Mouse (Mus musculus) E14TG2a.4 (cell line): ENCODE measurements around the gene B4gat1.

Experiments
- CTCF ChIP-seq: conservative IDR thresholded peaks from 2 replicates; pipeline ENCODE4 v1.5.1; 2014; ENCODE audit warnings: low read length
- NANOG ChIP-seq: IDR thresholded peaks from 2 replicates; pipeline ENCODE4 v1.6.1; 2014; ENCODE audit warnings: borderline replicate concordance, low read length, mixed read lengths
- POU5F1 ChIP-seq: IDR thresholded peaks from 2 replicates; pipeline ENCODE4 v1.6.1; 2014; ENCODE audit warnings: low read length, borderline replicate concordance

DNA sequence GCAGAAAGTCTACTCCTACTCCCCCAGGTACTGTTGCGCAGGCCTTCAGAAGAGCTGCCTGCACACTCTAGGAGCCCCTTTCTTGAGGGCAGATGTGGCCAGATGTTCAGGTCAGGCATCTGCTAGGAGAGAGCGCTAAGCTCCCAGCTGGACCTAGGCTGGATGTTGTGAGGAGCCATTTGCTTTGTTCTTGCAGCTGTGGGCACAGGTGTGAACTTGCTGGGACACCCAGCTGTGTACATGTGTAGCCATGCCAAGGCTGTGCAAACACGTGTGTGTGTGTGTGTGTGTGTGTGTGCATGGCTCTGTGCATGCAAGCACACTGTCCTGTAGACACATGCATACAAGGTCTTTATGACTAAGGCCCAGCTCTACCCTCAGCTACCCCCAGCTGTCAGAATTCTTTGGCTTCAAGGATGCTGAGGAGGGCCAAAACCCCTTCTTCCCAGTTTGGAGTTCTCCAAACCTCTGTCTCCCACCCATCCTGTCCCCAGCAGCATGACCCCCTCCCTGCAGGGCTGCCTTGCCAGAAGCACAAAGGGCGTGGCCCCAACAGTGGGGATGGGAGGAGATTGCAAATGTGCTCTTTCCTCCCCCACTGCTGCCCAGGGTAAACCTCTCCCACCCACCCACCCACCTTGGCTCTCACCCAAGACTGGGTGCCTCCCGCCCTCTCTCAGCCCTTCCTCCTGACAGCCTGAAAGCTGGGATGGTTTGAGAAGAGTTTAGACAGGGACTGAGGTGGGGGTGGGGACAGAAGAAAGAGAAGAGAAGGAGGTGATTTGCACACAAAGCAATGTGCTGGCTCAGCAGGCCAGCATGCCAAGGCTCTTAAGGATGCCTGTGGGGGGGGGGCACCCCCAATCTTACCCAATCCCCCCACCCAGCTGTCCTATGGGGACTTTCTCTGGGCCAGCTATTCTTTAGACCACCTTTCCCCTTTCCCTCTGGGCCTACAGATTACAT is 22.0 kb downstream of the B4gat1 start:
- no peak for TF ChIP-seq CTCF
- TF ChIP-seq POU5F1, result no peak
- no peak for TF ChIP-seq NANOG
